Mouse (Mus musculus) lung, embryonic 14.5 days (tissue): ENCODE measurements around the gene Dnajc7. TPM values are rescaled to one million over a fixed set of nuclear protein-coding genes. Genes with fewer than 3 reads are reported as not detected.
A peak's percentile ranks its signal among the peaks of the same experiment; 100 is the strongest.

Experiments used
- ATAC-seq: fragments of 200-750 bp; cut with Nextera tagmentation; 2 replicates; pipeline ENCODE4 v1.8.0; 2017; ENCODE audit warnings: mild to moderate bottlenecking, moderate TSS enrichment, moderate library complexity; ENCODE audit not compliant: insufficient read depth
- DNase-seq: peaks from one replicate; pipeline ENCODE4 v3.0.0-alpha.2; 2015
- H3K27ac ChIP-seq: fragments of 300-500 bp; sonication (generic); 2 replicates; pipeline ENCODE4 v1.5.1; 2014; ENCODE audit warnings: low read depth, mild to moderate bottlenecking, moderate library complexity
- H3K27me3 ChIP-seq: fragments of 300-500 bp; sonication (generic); 2 replicates; pipeline ENCODE4 v1.6.1; 2014; ENCODE audit warnings: low read length, control low read depth; ENCODE audit not compliant: insufficient read depth
- H3K36me3 ChIP-seq: fragments of 300-500 bp; sonication (generic); 2 replicates; pipeline ENCODE4 v1.6.1; 2014; ENCODE audit warnings: control low read depth; ENCODE audit not compliant: insufficient read depth
- H3K4me1 ChIP-seq: fragments of 300-500 bp; sonication (generic); 2 replicates; pipeline ENCODE4 v1.6.1; 2014; ENCODE audit warnings: antibody characterized with exemption, control low read depth; ENCODE audit not compliant: insufficient read depth
- H3K4me2 ChIP-seq: fragments of 300-500 bp; sonication (generic); 2 replicates; pipeline ENCODE4 v1.6.1; 2014; ENCODE audit warnings: mild to moderate bottlenecking
- H3K4me3 ChIP-seq: fragments of 300-500 bp; sonication (generic); 2 replicates; pipeline ENCODE4 v1.5.1; 2014; ENCODE audit warnings: low read depth, low read length
- H3K9ac ChIP-seq: fragments of 300-500 bp; sonication (generic); 2 replicates; pipeline ENCODE4 v1.6.1; 2014
- H3K9me3 ChIP-seq: fragments of 300-500 bp; sonication (generic); 2 replicates; pipeline ENCODE4 v1.6.1; 2016; ENCODE audit warnings: low read depth, low read length, control low read depth
- CTCF ChIP-seq: IDR thresholded peaks from 2 replicates; pipeline ENCODE4 v1.5.1; 2016; ENCODE audit warnings: antibody characterized with exemption, low read depth
- WGBS: fragments of 180-500 bp; shearing (Covaris S2); extraction: QIAGEN DNeasy Blood & Tissue Kit; methylation state at CpG from one replicate; pipeline ENCODE4 v1.1.7; 2014; 5-methylcytosine and 5-hydroxymethylcytosine counted together
- polyA plus RNA-seq: library from polyadenylated mRNA; unstranded; fragments of >200 nt; fragmentation: Nextera tagmentation; extraction: Ambion mirVana; gene quantifications from 2 replicates; pipeline ENCODE4 v1.2.1, GENCODE M21; 2014

Dnajc7 gene
- polyA plus RNA-seq, 1 experiment from 2014 or later = 79.4 TPM

- H3K27me3 ChIP-seq = peaks cover 3% of the 10 kb centered on the region; the same call in 1 of the 2 replicates
- peaks cover 20% of the 10 kb centered on the region; the same call in 1 of the 2 replicates for H3K36me3 ChIP-seq
- 2% methylated on average over 47 of the region's 47 CpGs for WGBS
- peak within 1 kb of the TSS; percentile 71 for H3K4me2 ChIP-seq
- H3K9ac ChIP-seq = peak within 1 kb of the TSS; percentile 55
- peaks cover 4% of the 10 kb centered on the region; the same call in 1 of the 2 replicates for H3K4me1 ChIP-seq
- peak within 1 kb of the TSS; percentile 15; the same call in 1 of the 2 replicates for H3K27ac ChIP-seq
- peak within 1 kb of the TSS; percentile 65 for H3K4me3 ChIP-seq
- H3K9me3 ChIP-seq = no peaks in the 10 kb centered on the region
- DNase-seq = peak; percentile 86
- peak; percentile 83 for ATAC-seq
- TF ChIP-seq CTCF = peak; percentile 16; the same call in 1 of the 2 replicates
Observed at GRCm38 (mm10) chr11:100574708-100575483, 45.1 kb downstream of the Dnajc7 start, which contains the start of gene Cnp. Gene Cnp (plus strand): TSS chr11:100574904.

- 0 out of 2 replicates have a peak overlapping the region, but pooled peaks have one; percentile 15 for H3K27ac ChIP-seq
- no peak for TF ChIP-seq CTCF
- peaks cover 4% of the 10 kb centered on the region; the same call in 1 of the 2 replicates for H3K4me1 ChIP-seq
- no peak overlapping the region for H3K9ac ChIP-seq
- H3K36me3 ChIP-seq = peaks cover 13% of the 10 kb centered on the region; the same call in 1 of the 2 replicates
- DNase-seq (no peak), ATAC-seq (no peak)
- 79% methylated on average over 3 of the region's 3 CpGs for WGBS
- H3K9me3 ChIP-seq = no peaks in the 10 kb centered on the region
- peak overlapping the region; percentile 71 for H3K4me2 ChIP-seq
- peak overlapping the region; percentile 65; the same call in 1 of the 2 replicates for H3K4me3 ChIP-seq
- H3K27me3 ChIP-seq = peaks cover 3% of the 10 kb centered on the region; the same call in 1 of the 2 replicates
Observed at GRCm38 (mm10) chr11:100574188-100574587, 45.8 kb downstream of the Dnajc7 start.

DNA sequence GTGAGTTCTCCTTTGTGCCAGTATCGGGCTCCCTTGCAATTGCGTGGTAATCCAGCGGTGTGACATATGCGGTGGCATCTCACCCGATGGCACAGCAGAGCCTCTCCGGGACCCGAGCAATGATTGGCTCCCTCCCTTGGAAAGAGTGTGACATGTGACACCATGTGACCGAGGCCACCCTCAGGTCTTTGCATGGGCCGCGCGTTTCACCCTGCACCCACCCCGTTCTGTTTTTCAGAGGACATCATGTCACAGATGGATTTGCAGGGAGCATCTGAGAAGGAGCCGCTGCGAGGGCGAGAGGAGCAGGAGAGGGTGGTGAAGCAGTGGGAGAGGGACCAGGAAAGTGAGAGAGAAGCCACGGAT, 48.8 kb downstream of the Dnajc7 start:
- 8% methylated on average over 16 of the region's 16 CpGs for WGBS
- peaks cover 4% of the 10 kb centered on the region; the same call in 1 of the 2 replicates for H3K4me1 ChIP-seq
- peaks cover 3% of the 10 kb centered on the region; the same call in 1 of the 2 replicates for H3K27me3 ChIP-seq
- H3K4me2 ChIP-seq = peak overlapping the region; percentile 50
- no peaks in the 10 kb centered on the region for H3K36me3 ChIP-seq
- no peak overlapping the region for H3K27ac ChIP-seq
- no peaks in the 10 kb centered on the region for H3K9me3 ChIP-seq
- H3K4me3 ChIP-seq = peak overlapping the region; percentile 3; the same call in 1 of the 2 replicates
- DNase-seq = no peak
- no peak for ATAC-seq
- H3K9ac ChIP-seq = no peak overlapping the region
- TF ChIP-seq CTCF = no peak

DNA sequence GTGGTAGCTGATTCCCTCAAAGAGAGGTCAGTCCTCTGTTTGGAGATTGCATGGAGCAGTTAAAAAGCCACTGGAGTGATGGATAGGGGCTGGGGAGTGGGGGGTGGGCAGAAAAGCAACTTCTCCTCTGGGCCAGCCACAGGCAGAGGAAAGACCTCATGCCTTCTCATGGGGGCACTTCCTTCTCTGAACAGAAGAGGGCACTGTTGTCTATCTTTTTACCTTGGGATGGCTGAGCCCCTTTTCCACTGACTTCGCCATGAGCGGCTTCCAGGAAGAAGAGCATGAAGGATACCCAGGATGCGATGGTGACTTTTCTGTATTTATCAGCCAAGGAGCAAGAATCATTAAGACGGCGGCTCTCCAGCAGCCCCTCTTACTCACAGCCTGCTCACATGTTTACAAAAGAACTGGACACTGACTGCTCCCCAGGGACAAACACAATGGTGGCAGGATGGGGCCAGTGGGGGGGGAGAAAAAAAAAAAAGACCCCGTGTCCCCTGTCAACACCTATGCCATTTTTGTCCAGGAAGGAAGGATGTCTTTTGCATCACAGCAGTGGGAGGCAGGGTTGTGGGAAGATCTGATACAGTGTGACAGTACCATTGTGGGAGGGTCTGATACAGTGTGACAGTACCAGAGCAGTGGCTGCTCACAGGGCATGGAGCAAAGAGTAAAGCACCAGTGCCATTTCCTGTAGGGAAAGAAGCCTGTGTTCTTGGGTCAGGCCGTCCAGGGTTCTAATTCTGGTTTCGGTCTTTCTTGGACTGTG, 49.4 kb downstream of the Dnajc7 start:
- DNase-seq = peak; percentile 93
- TF ChIP-seq CTCF = peak; percentile 91
- Histone ChIP-seq H3K36me3 (no peaks in the 10 kb centered on the region), H3K9me3 (no peaks in the 10 kb centered on the region), H3K4me1 (peaks cover 3% of the 10 kb centered on the region; the same call in 1 of the 2 replicates), H3K27me3 (peaks cover 3% of the 10 kb centered on the region; the same call in 1 of the 2 replicates), H3K4me2 (peak overlapping the region; percentile 50), H3K27ac (no peak overlapping the region), H3K9ac (no peak overlapping the region), H3K4me3 (peak overlapping the region; percentile 3; the same call in 1 of the 2 replicates)
- 0 out of 2 replicates have a peak, but pooled peaks have one; percentile 35 for ATAC-seq
- 6% methylated on average over 8 of the region's 8 CpGs for WGBS

- Histone ChIP-seq H3K36me3 (no peaks in the 10 kb centered on the region), H3K27me3 (peaks cover 3% of the 10 kb centered on the region; the same call in 1 of the 2 replicates), H3K4me1 (no peaks in the 10 kb centered on the region), H3K27ac (no peak overlapping the region), H3K4me3 (no peak overlapping the region), H3K9ac (no peak overlapping the region), H3K9me3 (no peaks in the 10 kb centered on the region), H3K4me2 (no peak overlapping the region)
- ATAC-seq (no peak), DNase-seq (no peak)
- no peak for TF ChIP-seq CTCF
- WGBS = 58% methylated on average over 9 of the region's 9 CpGs
Observed at GRCm38 (mm10) chr11:100569789-100570188, 50.2 kb downstream of the Dnajc7 start.

GRCm38 (mm10) chr11:100568692-100569091, 51.3 kb downstream of the Dnajc7 start:
- H3K9ac ChIP-seq = no peak overlapping the region
- no peaks in the 10 kb centered on the region for H3K4me1 ChIP-seq
- ATAC-seq (no peak), DNase-seq (no peak)
- WGBS = 79% methylated on average over 8 of the region's 8 CpGs
- H3K27ac ChIP-seq = no peak overlapping the region
- H3K27me3 ChIP-seq = peaks cover 3% of the 10 kb centered on the region; the same call in 1 of the 2 replicates
- no peak overlapping the region for H3K4me2 ChIP-seq
- no peaks in the 10 kb centered on the region for H3K36me3 ChIP-seq
- no peaks in the 10 kb centered on the region for H3K9me3 ChIP-seq
- no peak overlapping the region for H3K4me3 ChIP-seq
- no peak for TF ChIP-seq CTCF
